Mouse (Mus musculus): ENCODE results near the gene Baiap2.
A peak's percentile ranks its signal among the peaks of the same experiment; 100 is the strongest.

The Baiap2 gene

DNA sequence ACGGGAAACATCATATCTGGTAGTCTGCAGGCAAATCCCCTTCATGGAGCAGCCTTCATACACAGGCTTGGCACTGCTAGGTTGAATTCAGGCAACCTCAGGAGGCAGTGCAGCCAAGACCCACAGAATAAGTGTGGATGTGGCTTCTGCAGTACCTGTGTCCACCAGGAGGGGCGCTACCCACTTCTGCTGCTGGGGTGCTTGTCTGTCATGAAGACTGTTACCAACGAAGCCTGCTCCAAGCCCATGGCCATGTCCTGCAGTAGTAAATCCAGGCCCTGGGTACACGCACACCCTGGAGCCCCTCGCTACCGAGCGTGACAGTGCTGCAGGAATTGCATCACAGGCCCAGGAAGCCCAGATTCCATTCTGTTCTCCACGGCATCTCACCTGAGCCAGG is 22.7 kb upstream of the Baiap2 start:
- DNase-seq (ENCODE audit: low spot score), result peak; percentile 74

DNA sequence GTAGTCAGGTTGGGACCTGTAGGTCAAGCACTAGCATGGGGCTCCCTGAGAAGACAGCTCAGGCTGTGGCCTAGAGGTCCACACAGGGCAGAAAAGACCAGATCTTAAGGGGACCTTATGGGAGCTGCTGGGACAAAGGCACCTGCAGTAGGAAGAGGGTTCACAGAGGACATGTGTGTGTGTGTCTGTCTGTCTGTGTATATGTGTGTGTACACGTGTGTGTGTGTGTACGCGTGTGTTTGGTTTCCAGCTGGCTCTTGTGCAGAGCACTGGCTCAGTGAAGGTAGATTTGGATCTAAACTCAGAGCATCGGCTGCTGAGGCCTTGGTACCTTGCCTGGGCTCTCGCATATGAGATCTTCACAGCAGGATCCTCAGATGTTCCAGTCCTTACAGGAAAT is 21.9 kb upstream of the Baiap2 start:
- DNase-seq (ENCODE audit: low spot score), result no peak

DNA sequence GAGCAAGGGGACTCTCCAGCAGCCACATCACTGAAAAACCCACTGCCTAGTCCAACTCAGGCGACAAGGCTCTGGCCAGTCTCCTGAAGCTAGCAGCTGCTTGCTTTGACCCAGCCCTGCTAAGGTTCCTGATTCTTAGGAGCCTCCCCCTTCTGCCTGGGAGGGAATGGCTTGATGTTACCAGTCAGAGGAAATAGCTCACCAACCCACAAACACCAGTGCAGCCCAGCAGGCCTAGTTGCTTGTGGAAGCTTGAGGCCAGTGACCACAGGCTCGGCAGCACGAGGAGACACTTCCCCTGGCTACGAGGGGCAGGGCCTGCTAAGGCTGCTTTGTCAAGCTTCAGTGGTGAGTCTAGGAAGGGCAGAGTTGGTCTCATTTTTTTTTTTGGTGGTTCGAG is 17.4 kb upstream of the Baiap2 start:
- DNase-seq (ENCODE audit: low spot score), result no peak

GRCm38 (mm10) chr11:119926762-119927161 is 15.8 kb upstream of the Baiap2 start:
- no peak for DNase-seq (ENCODE audit: low spot score)

GRCm38 (mm10) chr11:119928023-119928681 is 14.4 kb upstream of the Baiap2 start:
- DNase-seq (ENCODE audit: low spot score), result no peak

DNA sequence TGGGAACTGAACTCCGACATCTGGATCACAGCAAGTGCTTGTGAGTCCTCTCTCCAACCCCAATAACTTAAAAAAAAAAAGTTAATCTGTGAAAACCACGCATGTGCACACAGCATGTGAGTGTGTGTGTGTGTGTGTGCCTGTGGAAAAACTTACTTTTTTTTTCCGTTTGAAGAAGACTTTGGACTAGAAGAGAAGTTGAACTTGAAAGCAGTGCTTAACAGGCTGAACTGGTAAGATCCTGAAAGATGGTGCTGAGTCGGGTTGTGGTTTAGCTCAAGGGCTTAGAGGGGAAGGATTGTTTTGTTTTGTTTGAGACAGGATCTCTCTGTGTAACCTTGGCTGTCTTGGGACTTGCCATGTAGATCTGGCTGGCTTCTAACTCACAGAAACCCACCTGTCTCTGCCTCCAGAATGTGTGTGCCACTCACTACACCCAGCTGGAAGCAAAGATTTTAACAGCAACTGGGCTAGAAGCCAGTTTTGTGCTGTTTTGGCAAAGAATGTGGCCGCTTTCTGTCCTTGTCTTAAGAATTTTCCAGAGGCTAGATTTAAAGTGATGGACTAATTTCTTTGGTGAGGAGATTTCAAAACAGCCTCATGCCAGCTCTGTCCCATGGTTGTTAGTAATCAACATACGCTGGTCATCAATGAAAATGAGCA is 12.8 kb upstream of the Baiap2 start:
- no peak for DNase-seq (ENCODE audit: low spot score)

GRCm38 (mm10) chr11:119931809-119932208 is 10.8 kb upstream of the Baiap2 start:
- DNase-seq (ENCODE audit: low spot score), result no peak

DNA sequence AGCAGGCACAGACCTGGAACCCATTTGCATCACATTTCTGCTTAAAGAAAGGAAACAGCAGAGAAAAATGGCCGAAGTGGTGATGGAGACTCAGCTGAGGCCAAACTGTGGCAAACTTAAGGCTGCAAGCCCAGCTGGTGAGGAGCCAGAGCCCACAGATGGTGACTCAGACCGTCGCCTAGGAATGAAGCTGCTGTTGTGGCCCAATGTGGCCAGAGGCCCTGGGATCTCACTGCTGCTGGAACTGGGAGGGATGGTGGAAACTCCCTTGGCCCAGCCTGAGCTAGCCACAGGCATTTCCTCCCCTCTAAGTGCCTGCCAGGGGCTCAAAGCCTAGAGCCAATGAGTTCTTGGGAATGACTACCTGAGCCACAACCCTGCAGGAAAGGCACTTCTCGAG is 9.4 kb upstream of the Baiap2 start:
- no peak for DNase-seq (ENCODE audit: low spot score)

DNA sequence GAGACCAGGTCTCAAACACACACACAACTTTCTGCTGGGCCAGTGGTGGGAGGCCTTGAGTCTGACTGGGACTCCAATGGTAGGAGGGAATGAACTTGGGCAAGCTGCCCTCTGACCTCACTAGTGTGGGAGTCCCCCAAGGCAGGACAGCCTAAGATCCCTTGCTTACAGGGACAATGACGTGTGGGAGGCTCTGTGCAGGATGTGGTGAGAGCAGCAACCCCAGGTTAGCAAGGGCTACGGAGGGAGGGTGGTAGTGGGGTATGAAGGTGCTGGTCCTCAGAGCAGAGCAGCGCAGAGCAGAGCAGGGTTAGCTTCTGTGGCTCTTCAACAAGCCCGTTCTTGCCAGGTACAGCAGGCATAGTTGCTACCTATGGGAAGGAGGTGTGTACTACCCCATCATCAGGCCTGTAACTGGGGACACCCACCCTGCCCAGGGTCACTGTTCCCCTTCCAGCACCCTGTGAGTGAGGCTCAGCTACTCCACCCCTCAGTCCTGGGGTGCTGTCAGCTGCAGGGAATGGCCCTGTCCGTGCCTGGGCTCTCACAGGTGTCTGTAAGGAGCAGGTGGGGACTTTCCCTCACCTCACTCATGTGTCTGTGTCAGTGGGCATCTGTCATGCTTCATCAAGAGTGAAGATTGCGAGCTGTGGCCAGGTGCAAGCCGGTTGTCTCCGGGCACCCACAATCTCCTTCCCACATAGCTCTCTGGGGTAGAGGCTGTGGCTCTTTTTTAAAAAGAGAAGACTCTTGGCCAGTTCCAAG is 8.6 kb upstream of the Baiap2 start:
- DNase-seq (ENCODE audit: low spot score), result no peak

GRCm38 (mm10) chr11:119934773-119935172 is 7.8 kb upstream of the Baiap2 start:
- DNase-seq (ENCODE audit: low spot score), result no peak

DNA sequence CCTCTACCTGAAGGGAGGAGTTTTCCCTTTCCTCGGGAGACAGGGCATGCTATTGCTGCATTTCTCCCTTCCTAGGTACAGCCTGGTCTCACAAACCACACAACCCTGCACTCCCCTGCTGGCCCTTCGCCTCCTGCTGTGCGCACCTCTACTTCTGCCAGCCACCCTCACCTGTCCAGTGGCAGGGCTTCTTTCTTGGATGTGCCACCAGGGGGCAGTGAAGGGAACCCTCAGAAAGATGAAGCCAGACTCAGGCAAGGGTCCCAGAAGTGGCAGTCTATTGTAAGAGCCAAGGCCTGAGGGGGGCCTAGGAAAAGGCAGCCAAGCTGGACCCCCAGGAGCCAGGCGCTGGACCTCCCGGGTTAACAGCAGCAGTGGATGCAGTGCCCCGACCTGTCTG is 7.1 kb upstream of the Baiap2 start:
- peak; percentile 67 for DNase-seq (ENCODE audit: low spot score)

DNA sequence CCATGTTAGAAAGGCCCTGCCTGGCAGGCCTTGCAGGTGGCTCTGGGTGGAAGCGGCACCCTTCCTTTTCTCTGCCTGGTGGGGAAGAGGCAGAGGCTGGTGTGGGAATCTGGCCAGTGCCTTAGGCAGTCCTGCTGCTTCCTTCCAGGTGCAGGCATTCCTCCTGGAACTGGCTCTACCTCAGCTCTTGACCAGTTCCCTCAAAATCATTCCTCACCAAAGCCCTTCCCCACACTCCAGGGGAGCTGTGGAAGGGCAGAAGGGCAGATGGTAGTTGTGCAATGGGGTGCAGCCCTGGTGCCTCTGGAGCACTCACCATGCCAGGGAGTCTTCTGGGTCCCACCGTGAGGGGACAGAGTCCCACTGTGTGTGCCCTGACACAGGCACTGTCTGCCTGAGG is 6.1 kb upstream of the Baiap2 start:
- no peak for DNase-seq (ENCODE audit: low spot score)

- no peak for DNase-seq (ENCODE audit: low spot score)
Measured at GRCm38 (mm10) chr11:119937216-119937615, 5.3 kb upstream of the Baiap2 start.

DNA sequence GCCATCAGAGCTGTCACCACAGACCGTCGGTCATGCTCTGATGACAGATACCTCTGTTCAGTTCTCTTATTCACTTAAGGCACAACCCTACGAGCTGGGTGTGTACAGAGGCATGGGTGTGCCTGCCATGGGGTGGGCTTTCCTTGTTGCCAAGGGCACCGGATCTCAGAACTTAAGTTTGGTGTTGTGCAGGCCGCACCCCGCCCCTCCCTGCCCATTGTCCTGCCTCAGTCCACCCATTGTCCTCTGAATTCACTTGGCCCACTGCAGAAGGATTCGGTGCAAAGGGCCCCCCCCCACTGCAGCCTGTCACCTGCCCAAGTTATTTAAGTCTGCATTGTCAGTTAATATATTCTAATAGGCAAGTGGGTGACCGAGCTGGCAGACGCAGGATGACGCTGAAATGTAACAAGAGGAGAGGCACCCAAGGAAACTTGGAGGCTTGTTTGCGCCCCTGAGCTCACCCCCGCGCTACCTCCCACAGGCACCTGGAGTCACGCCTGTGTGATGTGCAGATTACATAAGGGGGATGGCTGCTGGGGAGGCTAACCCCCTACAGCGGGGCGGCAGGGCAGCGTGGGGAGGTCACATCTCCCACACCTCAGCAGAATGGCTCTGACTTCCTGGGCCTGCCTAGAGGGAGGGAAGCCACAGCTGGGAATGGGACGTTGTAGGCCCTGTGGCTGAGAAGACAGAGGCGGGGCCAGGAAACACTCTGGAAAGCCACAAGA is 4.6 kb upstream of the Baiap2 start:
- DNase-seq (ENCODE audit: low spot score), result no peak

DNA sequence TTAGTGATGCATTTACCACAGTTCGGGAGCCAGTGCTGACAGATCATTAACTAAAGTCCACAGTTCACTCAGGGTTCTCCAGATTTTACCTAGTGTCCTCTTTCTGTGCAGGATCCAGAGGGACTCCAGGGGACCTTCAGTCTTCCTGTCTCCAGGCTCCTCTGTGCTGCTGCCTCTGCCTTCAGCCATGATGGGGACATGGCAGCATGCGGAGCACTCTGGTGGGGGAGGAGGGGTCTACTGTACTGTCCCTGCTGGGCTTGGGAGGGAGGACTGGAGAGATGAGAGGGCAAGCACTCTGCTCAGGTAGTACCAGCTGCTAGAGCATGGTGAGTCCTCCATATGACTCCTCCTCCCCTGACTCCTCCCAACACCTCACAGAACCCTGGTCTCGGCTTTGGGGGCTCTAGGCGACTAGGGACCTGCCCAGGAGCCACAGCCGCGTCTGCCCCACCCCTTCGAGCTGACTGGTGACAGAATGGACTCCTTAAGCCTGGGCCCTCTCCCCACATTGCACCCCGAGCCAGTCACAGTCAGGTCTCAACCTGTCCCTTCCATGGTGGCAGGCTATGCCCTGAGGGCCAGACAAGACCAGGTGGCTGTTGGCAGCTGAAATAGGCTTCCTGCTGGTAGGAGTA is 3.4 kb upstream of the Baiap2 start:
- DNase-seq (ENCODE audit: low spot score), result no peak

GRCm38 (mm10) chr11:119939711-119940106 is 2.9 kb upstream of the Baiap2 start:
- DNase-seq (ENCODE audit: low spot score), result no peak

GRCm38 (mm10) chr11:119940142-119940541 is 2.4 kb upstream of the Baiap2 start:
- no peak for DNase-seq (ENCODE audit: low spot score)

DNA sequence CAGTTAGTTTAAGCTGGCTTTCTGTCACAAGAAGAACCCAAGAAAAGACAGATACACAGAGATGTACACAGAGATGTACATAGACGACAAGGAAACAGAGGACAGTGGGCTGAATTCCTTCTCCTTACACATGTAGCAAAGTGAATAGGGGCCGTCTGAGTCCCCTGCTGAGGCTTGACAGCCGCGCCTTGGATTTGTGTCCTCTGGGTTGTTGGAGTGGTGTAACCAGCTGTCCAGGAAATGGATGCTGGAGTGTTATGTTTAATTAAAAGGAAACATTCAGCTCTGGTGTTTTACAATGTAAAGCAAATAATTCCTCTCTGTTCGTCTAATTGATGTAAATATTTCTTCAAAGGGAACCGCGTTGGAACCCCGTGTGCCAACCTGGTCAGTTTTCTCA is 769 bp upstream of the Baiap2 start:
- no peak for DNase-seq (ENCODE audit: low spot score)

DNA sequence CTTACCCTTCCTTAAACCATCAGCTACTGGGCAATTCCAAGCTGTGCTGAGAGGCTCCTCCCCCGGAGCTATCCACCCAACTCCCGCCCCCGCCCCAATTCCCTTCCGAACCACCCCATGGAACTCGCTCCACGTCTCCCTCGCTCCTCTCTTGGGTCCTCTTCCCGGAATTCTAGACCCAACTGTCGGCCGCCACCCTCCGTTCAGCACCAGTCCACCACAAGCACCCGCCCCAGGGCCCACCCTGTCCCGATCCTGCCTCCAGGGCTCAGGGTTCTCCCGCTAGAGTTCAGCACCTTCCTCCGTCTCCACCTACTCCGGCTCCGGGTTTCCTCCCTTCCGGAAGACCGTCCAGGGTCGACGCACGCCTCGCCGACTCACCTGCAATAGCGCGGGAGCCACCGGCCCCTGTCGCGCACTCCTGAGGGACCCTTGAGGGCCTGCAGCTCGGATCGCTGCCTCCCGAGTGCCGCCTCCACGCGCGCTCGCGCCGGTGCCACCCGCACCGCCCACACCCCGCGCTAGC is 299 bp upstream of the Baiap2 start:
- no peak for DNase-seq (ENCODE audit: low spot score)

- no peak for DNase-seq (ENCODE audit: low spot score)
Measured at GRCm38 (mm10) chr11:119943428-119943988, 945 bp downstream of the Baiap2 start.

DNA sequence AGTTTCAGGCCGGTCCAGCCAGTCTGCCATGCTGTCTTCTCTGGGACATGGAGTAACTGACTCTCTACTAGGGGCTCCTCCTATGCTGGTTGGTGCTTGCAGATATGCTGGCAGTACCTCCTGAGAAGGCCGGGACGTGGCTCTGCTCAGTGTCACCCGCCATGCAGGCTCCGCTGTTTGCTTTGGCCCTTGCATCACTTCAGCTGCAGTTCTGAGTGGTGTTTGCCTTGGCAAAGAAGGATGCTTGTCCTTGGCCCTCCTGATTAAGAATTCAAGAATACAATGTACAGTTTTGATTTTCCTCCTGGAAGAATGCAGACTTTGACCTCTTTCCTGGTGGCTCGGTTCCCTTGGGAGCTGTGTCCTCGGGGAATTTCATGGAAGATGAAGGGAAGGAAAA is 2.8 kb downstream of the Baiap2 start:
- DNase-seq (ENCODE audit: low spot score), result no peak

DNA sequence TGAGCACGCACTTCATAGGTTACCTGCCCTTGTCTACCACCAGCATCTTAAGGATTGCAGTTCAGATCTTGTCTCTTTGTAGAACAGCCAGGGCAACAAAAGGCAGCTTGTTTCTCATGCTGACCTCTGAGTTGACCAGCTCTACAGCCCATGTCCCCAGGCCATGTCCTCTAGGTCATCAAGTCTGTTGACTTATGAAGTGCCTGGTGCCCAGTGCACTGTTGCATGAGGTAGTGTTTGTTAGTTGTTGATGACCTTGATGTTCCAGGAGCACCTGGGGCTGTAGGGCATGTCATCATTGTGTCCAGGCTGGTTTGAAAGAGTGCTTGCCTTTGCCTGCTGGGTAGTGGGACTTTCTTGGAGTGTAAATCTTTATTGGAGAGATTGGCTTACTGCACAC is 4.9 kb downstream of the Baiap2 start:
- DNase-seq (ENCODE audit: low spot score), result no peak

All from ovary, postnatal 14 days (tissue).